Mouse (Mus musculus) CD4-positive, CD25-positive, alpha-beta regulatory T cell (primary cell): ENCODE data around the gene Tmem41b. TPM values are rescaled to one million over a fixed set of nuclear protein-coding genes. Genes with fewer than 3 reads are reported as not detected.

Experiments
- polyA plus RNA-seq: library from polyadenylated mRNA; unstranded; fragments of 100-300 nt; shearing (Covaris generic); gene quantifications from one replicate; pipeline ENCODE4 v1.2.1, GENCODE M21; 2017

Gene Tmem41b
- 51.6 TPM for polyA plus RNA-seq

DNA sequence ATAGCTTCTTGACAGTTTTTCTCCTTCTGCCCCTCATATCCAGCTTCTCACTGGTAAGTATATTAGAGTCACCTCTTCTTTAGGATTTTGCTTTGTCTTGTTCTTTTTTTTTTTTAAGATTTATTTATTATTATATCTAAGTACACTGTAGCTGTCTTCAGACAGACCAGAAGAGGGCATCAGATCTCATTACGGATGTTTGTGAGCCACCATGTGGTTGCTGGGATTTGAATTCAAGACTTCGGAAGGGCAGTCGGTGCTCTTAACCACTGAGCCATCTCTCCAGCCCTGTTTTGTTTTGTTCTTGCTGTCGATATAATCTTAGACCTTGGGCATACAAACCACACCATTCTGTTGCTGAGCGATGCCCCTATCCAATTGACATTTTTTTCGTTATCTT lies at the start of gene Tmem41b:
Tmem41b (minus strand) TSS at position 155 of the 400 bp plus-strand sequence.

DNA sequence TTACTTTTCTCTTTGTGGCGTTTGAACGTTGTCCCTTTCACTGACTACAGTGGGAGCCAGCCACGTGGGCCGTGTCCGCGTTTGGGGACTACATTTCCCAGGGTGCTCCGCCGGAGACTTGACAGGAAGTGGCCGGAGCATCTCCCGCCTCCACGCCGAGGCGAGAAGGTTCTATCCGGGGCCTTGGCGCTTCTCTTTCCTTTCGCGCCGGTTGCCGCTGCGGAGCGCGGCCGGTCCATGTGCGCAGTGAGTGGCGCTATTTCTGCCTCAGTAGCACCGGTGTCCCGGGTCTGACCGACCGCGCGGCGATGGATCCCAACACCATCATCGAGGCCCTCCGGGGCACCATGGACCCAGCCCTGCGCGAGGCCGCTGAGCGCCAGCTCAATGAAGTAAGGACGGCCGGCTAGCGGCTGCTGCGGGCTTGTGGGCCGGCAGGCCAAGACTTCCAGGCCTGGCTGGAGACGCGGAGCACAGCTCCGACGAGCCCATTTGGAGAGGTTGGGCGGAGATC lies 31.4 kb upstream of the Tmem41b start, which contains the start of gene Ipo7:
Ipo7 (plus strand) TSS at position 158 of the 514 bp plus-strand sequence.

DNA sequence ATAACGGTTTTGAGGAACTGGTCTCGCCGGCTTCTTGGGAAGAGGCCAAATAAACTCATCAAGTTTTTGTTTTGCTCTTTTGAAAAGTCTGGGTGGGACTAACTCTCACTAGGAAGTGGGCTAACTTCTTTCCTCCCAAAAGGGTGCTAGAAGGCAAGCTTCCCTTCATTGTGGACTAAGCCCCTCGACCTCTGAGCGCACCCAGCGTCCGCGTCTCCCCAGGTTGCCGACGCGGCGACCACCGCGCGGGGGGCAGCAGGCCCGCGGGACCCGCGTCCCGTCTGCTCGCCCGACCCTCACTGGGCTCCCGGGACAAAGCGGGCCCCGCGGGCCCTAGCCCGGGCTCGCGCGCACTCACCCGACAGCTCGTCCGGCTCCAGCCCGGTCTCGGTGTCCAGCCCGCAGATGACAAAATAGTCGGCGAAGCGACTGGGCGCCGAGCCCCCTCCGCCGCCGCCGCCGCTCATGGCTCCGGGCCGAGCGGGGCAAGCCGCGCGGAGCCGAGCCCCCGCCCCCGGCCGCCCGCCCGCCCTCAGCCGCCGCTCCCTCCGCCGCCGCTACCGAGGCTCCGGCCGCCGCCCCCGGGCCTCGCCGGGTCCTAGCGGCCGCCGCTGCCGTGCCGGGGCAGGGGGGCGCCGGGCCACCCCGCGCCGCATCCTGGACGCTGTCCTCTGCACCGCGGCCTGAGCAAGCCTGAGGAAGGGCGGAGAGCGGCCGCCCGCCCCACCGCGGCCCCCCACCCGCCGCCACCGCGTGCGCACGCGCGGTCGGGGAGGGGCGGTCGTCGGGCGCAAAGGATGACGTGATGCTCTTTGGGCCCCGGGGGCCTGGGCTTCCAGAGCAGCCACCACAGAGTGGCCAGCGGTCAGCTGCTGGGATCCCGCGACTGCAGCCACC lies 26.8 kb downstream of the Tmem41b start, which contains the start of gene Dennd5a:
Dennd5a (minus strand) TSS at position 755 of the 897 bp plus-strand sequence.

Other genes starting within 250 kb of the Tmem41b start
- 129 TPM for gene Tmem9b, start 234.1 kb downstream of the Tmem41b start, polyA plus RNA-seq
- 0.51 TPM for gene Nrip3, start 204.9 kb downstream of the Tmem41b start, polyA plus RNA-seq
- gene Scube2, start 121.2 kb downstream of the Tmem41b start, polyA plus RNA-seq: not detected
- 36.0 TPM for gene Dennd5a, start 26.5 kb downstream of the Tmem41b start, polyA plus RNA-seq
- gene Ipo7, start 31.3 kb upstream of the Tmem41b start, polyA plus RNA-seq: 24.8 TPM
- 42.8 TPM for gene Zfp143, start 74.3 kb upstream of the Tmem41b start, polyA plus RNA-seq
- gene Wee1, start 135.1 kb upstream of the Tmem41b start, polyA plus RNA-seq: 6.3 TPM
- 76.4 TPM for gene Swap70, start 234.8 kb upstream of the Tmem41b start, polyA plus RNA-seq